Mouse (Mus musculus) heart, postnatal 4 days (tissue): Measurements from ENCODE around the gene Cdc34b. TPM values are rescaled to one million over a fixed set of nuclear protein-coding genes. Genes with fewer than 3 reads are reported as not detected.
"Not testable (repeated sequence)": the region's sequence is repeated elsewhere in the genome, so short reads cannot be mapped to it uniquely, and the experiment has no call there.

Experiments used
- DNase-seq: peaks from one replicate; pipeline ENCODE4 v3.0.0; 2021
- total RNA-seq, 2 experiments: library from RNA; stranded (reverse); gene quantifications; 2 replicates each; pipeline ENCODE4 v1.2.3; 2021

Cdc34b gene
- 1 to 10 TPM in 1 of 2 experiments, under 1 TPM in 1; 0.97 to 1.4 TPM for total RNA-seq

DNA sequence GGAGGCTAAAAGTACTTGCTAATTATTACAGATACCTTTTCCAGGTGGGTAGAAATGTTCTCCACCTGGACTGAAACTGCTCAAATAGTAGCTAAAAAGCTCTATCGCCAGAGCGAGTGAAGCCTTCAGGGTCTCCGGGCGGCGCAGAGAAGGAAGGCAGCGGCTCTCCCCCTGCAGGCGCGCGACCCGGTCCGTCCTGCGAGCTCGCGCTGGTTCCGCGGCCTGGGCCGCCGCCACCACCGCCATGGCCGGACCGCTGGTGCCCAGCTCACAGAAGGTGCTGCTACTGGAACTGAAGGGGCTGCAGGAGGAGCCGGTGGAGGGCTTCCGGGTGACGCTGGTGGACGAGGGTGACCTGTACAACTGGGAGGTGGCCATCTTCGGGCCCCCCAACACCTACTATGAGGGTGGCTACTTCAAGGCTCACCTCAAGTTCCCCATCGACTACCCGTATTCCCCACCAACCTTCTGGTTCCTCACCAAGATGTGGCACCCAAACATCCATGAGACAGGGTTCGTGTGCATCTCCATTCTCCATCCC is at the start of gene Cdc34b:
Cdc34b (plus strand) TSS at position 51 of the 541 bp plus-strand sequence.
- no peak for DNase-seq

DNA sequence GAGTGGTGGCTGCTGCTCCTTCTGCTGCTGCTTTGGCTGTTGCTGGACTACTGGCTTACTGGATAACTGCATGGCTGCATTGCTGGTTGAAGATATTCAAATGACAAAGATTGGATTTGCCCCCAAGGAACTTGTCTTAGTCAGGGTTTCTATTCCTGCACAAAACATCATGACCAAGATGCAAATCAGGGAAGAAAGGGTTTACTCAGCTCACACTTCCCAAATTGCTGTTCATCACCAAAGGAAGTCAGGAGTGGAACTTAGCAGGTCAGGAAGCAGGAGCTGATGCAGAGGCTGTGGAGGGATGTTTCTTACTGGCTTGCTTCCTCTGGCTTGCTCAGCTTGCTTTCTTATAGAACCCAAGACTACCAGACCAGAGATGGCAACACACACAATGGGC is 49.1 kb upstream of the Cdc34b start:
- DNase-seq: not testable (repeated sequence)

DNA sequence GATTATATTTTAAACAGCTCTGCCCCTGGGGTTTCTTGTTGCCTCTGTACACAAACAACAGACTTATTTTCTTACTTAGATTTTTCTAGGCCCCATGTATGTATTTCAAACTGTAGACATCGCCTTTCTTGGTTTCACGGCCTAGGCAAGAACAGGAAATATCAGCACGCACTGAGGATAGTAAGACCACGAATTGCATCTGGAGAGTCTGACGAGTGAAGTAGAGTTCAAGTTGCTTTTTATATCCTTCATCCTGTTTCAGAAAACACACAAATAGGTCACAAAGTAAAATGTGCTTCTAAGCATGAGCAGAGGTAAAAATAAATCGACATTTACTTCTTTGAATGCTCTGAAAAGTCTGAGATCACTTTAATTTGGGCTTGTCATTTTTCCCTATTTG is 46.1 kb upstream of the Cdc34b start:
- DNase-seq: no peak

- DNase-seq: no peak
Measured at GRCm38 (mm10) chr11:94697140-94697539, 44.4 kb upstream of the Cdc34b start.

DNA sequence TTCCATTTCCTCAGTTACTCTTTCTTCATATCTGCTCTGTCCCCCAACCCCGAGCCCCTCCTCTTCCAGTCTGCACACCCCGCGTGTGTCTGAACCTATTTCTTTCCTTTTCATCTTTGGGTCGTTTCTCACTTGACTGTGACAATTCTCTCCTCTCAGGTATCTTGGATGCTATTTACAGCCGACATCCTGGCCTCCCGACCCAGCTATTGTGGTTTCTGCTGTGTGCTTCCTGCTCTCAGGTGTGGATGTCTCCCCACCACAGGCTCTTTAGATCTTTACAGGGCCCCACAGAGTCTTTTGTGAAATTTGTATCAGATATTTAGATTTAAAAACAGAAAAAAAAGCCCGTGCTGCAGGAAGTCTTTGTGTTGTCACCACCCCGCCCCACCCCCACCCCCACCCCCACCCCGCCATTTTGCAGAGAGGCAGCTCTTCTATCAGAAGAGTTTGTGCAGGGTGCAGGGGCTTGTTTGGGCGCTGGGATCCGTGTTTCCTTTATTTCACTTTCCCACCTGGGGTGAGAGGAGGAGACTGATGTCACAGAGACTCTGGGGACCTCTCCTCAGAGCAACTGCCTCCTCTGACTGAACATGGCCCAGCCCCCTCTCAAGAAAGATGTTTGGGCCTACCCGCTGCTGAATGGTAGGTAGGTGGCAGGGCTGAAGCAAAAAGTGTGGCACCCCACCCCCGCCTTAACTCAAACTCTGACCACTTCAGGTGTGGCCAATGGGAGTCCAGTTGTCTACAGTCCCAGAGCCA is 43.7 kb upstream of the Cdc34b start:
- DNase-seq: no peak

- DNase-seq: no peak
Measured at GRCm38 (mm10) chr11:94699399-94699798, 42.2 kb upstream of the Cdc34b start.

GRCm38 (mm10) chr11:94701401-94702215 is 40.0 kb upstream of the Cdc34b start:
- no peak for DNase-seq

DNA sequence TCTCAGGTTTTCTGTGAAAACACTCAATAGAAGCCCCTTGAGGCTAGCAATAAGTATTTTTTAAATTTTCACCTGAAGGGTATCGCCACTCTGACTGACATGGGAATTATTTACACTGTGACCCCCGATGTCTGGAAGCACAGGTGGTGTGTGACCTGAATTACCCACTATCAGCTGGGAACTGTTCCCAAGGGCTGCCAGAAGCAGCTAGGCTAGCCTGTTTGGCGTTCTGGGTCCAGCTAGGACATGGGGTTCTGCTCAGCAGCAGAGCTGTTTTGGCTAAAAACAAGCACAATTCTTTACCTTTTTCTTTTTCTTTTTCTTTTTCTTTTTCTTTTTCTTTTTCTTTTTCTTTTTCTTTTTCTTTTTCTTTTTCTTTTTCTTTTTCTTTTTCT is 39.4 kb upstream of the Cdc34b start:
- DNase-seq: no peak

DNA sequence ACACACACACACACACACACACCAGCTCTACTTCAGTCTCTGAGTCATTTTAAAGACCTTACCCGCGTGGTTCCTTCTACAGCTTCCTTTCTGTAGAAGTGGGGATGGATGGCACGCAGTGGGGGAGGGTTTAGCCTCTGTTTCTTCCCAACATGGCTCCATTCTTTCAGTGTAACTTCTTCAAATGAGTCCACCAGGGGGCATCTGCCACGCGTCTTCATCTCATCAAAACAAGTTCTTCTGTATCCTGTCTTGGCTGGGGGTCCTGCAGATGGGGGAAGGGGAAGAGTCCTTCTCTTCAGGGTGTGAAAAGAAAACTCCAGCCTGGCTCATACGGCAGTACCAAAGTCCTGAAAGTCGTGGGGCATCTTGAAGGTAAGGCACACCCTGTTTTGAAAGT is 37.6 kb upstream of the Cdc34b start:
- DNase-seq: no peak

- peak; percentile 17 for DNase-seq
Measured at GRCm38 (mm10) chr11:94704472-94704871, 37.1 kb upstream of the Cdc34b start, which contains the start of gene Gm11541. TSS of gene Gm11541 (minus strand) at chr11:94704499.

GRCm38 (mm10) chr11:94713246-94713860 is 28.2 kb upstream of the Cdc34b start:
- DNase-seq: no peak

DNA sequence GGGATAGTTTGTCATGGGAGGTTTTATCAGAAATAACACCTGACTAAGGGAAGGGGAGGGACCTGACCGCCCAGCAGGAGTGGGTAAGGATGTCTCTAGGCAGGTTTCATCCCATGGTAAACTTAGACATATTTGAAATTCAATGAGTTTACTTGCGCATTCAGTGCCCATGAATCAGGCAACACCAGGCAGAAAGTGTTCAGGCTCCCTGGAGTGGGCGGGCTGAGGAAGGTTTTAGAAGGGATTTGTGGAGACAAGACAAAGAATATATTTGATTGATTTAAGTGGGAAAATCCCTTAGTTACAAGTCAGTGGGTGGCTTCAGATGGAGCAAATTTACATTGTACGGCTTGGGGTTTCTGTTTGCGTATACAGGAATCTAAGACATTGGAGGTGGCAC is 26.0 kb upstream of the Cdc34b start:
- DNase-seq: no peak

DNA sequence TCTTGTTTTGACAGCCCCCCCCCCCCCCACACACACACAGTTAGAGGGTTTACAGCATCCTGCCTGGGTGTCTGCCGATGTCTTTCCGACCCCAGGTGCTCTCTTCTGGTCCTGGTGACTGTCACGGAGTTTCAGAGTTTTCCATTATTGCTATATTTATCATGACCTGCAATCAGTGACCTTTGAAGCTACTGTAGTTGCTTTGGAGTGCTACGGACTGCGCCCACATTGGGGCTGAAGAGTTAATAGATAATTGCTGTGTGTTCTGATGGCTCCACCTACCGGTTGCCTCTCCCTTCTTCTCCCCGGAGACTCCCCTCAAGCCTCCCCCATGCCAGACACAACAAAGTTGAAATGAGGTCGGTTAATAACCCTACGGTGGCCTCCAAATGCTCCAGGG is 24.8 kb upstream of the Cdc34b start:
- DNase-seq: peak; percentile 68

- no peak for DNase-seq
Measured at GRCm38 (mm10) chr11:94717239-94717638, 24.3 kb upstream of the Cdc34b start.

DNA sequence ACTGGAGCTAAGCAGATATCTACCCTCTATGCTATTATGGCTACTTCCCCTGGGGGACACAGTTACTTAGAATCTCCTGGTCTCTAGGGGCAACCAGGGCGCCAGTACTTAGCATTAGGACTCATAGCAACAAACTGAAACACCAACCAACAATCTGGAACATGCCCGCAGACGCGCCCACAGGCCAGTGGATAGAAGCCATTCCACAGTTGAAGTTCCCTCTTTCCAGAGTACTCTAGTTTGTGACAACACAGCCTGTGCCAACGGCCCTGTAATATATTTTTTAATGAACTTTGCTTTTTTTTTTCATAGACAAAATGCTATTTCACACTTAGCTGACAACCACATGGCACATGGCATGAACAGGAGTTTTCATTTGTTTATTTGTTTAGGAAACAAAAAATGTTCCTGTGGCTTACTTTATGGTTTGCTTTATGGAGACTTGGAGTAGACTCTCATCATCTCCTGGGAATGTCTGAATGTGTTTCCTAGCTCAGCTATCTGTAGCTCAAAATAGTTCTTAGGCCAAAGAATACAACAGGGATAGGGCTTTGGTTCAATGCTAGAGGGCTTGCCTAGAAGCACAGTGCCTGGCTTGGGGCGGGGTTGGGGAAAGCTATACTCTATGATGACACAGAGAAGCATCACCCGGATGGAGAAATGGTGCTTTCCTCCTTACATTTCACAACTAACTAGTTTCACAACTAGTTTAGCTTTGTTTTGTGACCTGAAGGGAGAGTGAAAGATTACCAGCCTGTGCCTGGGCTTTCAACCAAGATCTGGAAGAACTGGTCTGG is 23.3 kb upstream of the Cdc34b start:
- no peak for DNase-seq

DNA sequence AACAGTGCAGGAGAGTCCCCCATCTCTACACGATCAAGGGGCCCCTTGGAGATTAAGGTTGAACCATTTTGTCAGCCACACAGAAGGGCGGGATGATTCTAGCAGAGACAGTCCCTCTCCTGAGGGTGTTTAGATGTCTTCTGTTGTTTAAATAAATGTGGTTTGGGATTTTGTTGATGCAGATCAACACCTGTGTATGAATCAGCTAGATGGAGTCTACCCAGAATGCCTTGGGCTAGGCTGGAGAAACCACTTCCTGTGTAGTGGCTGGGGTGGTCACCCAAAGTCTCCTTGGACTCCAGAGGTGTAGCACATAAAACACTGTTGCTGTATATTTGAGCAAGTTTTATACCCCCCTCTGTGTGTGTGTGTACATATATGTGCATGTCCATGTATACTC is 22.4 kb upstream of the Cdc34b start:
- DNase-seq: no peak

DNA sequence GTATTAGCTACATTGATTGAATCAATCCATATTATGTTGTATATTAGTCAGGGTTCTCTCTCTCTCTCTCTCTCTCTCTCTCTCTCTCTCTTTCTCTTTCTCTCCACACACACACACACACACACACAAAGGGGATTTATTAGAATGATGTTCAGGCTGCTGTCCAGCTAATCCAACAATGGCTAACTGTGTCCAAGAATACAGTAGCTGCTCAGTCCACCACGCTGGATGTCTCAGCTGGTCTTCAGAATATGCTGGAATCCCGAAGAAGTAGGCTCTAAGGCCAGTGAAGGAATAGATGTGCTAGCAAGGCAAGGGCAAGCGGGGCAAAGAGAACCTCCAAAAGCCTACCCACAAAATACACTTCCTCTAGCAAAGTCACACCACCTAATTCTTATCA is 14.3 kb upstream of the Cdc34b start:
- DNase-seq: no peak

- DNase-seq: no peak
Measured at GRCm38 (mm10) chr11:94728545-94728944, 13.0 kb upstream of the Cdc34b start.

DNA sequence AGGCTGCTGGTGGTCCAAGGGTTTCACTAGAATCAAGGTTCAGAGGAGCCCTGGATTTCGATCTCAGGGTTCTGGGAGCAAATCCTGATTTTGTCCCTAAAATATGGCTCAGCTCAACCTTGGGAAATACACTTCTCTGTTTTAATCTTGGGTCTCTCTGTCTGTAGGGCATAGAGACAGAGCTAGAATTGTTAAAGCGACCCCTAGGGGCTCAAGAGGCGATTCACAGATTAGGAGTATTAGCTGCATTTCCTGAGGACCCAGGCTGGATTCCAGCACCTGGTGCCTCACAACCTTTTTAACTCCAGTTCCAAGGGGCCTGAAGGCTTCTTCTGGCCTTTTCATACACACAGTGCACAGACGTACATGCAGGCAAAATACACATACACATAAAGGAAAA is 12.0 kb upstream of the Cdc34b start:
- DNase-seq: no peak

DNA sequence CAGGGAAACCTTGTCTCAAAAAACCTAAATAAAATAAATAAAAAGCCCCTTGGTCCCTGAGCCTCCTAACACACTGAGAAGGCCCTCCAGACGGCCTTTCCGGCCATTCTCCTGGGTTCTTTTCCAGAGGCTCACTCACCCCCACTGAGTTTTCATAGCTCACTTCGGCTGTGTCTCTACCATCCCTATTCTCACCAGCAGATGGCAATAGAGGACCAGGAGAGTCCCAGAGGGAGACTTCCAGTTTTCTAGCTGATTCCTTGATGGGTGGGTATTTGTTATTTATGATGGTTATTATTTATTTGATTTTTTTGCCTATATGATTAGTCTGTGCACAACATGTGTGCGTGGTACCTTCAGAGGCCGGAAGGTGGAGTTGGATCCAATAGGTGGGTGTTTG is 11.3 kb upstream of the Cdc34b start:
- peak; percentile 84 for DNase-seq

- DNase-seq: no peak
Measured at GRCm38 (mm10) chr11:94731229-94731628, 10.4 kb upstream of the Cdc34b start.

DNA sequence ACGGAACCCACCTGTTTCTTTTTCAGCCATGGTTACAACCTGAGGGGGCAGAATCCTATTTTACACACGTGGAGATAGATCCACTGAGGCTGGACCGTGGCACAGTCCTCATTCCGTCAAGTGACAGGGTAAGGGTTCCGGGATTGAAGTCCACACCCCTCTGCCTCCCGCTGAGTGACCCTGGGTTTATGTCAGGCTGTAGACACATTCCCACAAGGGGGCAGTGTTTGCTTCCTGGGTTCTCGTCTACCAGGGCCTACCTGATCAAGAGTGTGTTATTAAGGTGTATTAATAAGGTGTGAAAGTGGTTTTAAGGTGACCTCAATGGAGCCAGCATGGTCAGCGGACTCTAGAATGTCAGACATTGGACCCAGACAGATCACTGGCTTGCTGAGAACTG is 8.8 kb upstream of the Cdc34b start:
- peak; percentile 24 for DNase-seq
